Mouse (Mus musculus) mature B cell (primary cell): Measurements from ENCODE around the gene Camk2b.

Experiments used
- in situ Hi-C: fragments of 300-500 bp; cut with MboI; formaldehyde crosslinking; loops from 2 replicates; pipeline ENCODE4 v1.14.3; 2019

The Camk2b gene

GRCm38 (mm10) chr11:5988126-5988525, 78.0 kb downstream of the Camk2b start:
- in situ Hi-C loops, result no loop called here

GRCm38 (mm10) chr11:5983629-5984028, 82.5 kb downstream of the Camk2b start:
- in situ Hi-C loops, result no loop called here

GRCm38 (mm10) chr11:5981323-5981722, 84.8 kb downstream of the Camk2b start:
- in situ Hi-C loops, result no loop called here

- in situ Hi-C loops, result no loop called here
Observed at GRCm38 (mm10) chr11:5980561-5980960, 85.6 kb downstream of the Camk2b start.

GRCm38 (mm10) chr11:5980108-5980507, 86.1 kb downstream of the Camk2b start:
- in situ Hi-C loops, result no loop called here

GRCm38 (mm10) chr11:5979088-5979487, 87.1 kb downstream of the Camk2b start:
- in situ Hi-C loops, result no loop called here

- in situ Hi-C loops, result no loop called here
Observed at GRCm38 (mm10) chr11:5976106-5976505, 90.1 kb downstream of the Camk2b start.

GRCm38 (mm10) chr11:5975068-5975467, 91.1 kb downstream of the Camk2b start:
- in situ Hi-C loops, result no loop called here

- in situ Hi-C loops, result no loop called here
Observed at GRCm38 (mm10) chr11:5974053-5974452, 92.1 kb downstream of the Camk2b start.

GRCm38 (mm10) chr11:5973151-5973550, 93.0 kb downstream of the Camk2b start:
- in situ Hi-C loops, result no loop called here

GRCm38 (mm10) chr11:5971202-5971601, 95.0 kb downstream of the Camk2b start:
- in situ Hi-C loops, result no loop called here

GRCm38 (mm10) chr11:5968223-5968622, 97.9 kb downstream of the Camk2b start:
- in situ Hi-C loops, result no loop called here

GRCm38 (mm10) chr11:5966751-5967150, 99.4 kb downstream of the Camk2b start:
- in situ Hi-C loops, result no loop called here

GRCm38 (mm10) chr11:5965865-5966264, 100.3 kb downstream of the Camk2b start:
- in situ Hi-C loops, result no loop called here

- in situ Hi-C loops, result no loop called here
Observed at GRCm38 (mm10) chr11:5960051-5960450, 106.1 kb downstream of the Camk2b start.

- in situ Hi-C loops, result no loop called here
Observed at GRCm38 (mm10) chr11:5955546-5956276, 110.5 kb downstream of the Camk2b start, which contains the start of gene Ykt6. Gene Ykt6 (plus strand): TSS chr11:5955693.

- in situ Hi-C loops, result no loop called here
Observed at GRCm38 (mm10) chr11:5954965-5955504, 111.1 kb downstream of the Camk2b start.

- in situ Hi-C loops, result no loop called here
Observed at GRCm38 (mm10) chr11:5954435-5954834, 111.7 kb downstream of the Camk2b start.

GRCm38 (mm10) chr11:5953130-5953765, 112.9 kb downstream of the Camk2b start:
- in situ Hi-C loops, result no loop called here

GRCm38 (mm10) chr11:5952501-5952900, 113.7 kb downstream of the Camk2b start:
- in situ Hi-C loops, result no loop called here

- in situ Hi-C loops, result no loop called here
Observed at GRCm38 (mm10) chr11:5949586-5950352, 116.4 kb downstream of the Camk2b start, which contains the start of gene Gck. Gene Gck (minus strand): TSS chr11:5950081.

- in situ Hi-C loops, result no loop called here
Observed at GRCm38 (mm10) chr11:5948546-5949250, 117.5 kb downstream of the Camk2b start.
